Mouse (Mus musculus): Measurements from ENCODE around the gene Vmn1r183. TPM values are rescaled to one million over a fixed set of nuclear protein-coding genes. Genes with fewer than 3 reads are reported as not detected.

The Vmn1r183 gene
- not detected in 2 replicates for polyA plus RNA-seq (2012; rRNA removed; ENCODE audit: low replicate concordance)

DNA sequence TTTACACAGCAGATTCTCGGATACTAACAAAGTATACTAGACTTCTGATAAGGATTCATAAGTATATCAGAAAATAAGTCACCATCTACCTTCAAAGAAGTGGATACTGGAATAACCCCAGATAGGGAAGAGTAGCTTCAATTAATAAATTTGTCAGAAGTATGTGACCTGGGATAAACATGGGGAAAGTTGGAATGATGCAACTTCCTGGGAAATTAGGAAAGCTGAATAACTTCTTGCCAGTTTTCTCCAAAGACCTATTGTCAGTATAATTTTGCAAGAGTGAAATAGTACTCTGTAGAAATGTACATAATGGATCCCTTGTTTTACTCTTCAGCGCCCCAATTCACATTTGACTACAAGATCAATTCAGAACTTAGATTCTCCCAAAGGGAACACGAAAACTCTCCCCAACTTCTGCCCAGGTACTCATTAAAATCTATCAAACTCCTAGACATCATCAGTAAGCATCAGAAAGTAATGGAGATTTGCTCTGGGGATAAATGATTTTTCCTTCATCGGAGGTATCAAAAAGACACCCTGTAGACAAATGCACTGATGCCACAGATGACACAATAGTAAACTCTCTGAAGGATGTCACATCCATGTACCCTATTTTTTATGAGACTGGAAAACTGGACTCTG lies at the start of gene Vmn1r183:
Vmn1r183 (plus strand) TSS at position 595 of the 645 bp plus-strand sequence.

DNA sequence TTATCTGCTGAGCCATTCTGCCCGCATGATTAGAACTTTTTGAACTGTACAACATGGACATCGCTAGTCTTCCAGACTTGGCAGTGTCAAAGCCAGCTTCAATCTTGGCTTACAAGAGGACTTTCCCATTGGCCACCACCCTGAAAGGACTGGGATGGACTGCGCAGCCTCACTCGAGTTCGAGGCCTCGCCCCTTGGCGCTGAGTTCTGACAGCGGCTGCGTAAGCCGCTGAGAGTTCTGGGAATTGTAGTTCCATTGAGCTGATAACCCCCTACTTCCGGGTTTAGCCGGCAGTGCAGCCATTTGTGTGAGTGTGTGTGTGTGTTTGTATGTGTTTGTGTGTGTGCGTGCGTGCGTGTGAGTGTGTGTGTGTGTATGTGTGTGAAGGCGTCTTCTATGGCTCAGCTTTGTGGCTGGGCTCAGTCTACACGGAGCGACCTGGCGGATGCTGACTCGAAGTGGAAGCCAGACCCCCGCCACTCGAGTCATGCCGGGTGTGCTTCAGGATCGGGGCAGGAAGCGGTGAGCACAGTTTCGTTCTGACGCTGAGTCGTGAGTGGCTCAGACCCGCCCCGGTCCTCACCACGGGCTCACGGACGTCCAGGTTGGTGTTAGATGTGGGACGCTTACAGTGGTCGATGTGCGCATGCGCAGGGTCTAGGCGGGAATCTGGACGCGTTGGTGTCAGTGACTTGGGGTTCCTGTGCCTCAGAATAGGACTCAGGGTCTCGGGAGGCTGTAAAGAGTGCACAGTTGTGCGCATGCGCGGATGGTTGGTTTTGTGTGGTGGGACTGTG lies 28.8 kb downstream of the Vmn1r183 start, which contains the start of gene Zfp180:
Zfp180 (plus strand) TSS at position 291 of the 798 bp plus-strand sequence.

DNA sequence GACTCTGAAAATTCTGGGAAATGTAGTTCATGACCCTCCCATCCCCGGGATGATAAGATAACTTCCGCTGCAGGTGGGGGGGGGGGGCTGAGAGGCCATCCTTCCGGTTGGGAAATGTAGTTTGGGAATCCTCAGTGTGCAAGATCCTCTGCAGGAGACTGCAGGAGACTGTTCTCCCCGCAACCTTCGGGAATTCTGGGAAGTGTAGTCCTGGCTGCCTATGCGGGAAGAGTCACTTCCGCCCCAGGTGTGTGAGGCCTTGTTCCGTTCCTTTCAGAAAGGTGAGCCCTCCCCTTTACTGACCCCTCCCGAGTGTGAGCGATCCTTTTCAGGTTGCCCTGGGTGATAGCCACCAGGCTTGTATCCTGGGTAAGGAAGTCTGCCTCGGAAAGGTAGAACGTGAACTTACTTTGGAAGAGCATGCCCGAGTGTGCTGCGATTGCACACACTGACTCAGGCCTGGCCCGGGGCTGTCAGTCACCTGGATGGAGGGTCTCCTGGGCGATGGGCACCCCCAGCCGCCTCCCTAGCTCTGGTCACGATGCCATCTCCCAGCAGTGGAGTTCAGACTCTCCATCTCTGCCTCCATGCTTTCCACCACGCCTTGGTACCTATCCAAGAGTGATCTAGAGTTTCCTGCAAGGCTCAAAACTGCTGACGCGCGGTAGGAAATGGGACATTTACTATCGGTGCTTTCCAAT lies 59.3 kb downstream of the Vmn1r183 start, which contains the start of gene Zfp112:
Zfp112 (plus strand) TSS at position 159 of the 701 bp plus-strand sequence.

Other genes with a start within 250 kb of the Vmn1r183 start
- gene Vmn1r175, start 242.6 kb upstream of the Vmn1r183 start, polyA plus RNA-seq (2012; rRNA removed; ENCODE audit: low replicate concordance): not detected in 2 replicates
- not detected in 2 replicates for gene Vmn1r176, start 215.9 kb upstream of the Vmn1r183 start, polyA plus RNA-seq (2012; rRNA removed; ENCODE audit: low replicate concordance)
- gene Vmn1r177, start 186.8 kb upstream of the Vmn1r183 start, polyA plus RNA-seq (2012; rRNA removed; ENCODE audit: low replicate concordance): not detected in 2 replicates
- gene Vmn1r178, start 161.2 kb upstream of the Vmn1r183 start, polyA plus RNA-seq (2012; rRNA removed; ENCODE audit: low replicate concordance): not detected in 2 replicates
- not detected in 2 replicates for gene Vmn1r179, start 126.3 kb upstream of the Vmn1r183 start, polyA plus RNA-seq (2012; rRNA removed; ENCODE audit: low replicate concordance)
- gene Vmn1r180, start 102.6 kb upstream of the Vmn1r183 start, polyA plus RNA-seq (2012; rRNA removed; ENCODE audit: low replicate concordance): not detected in 2 replicates
- gene Vmn1r181, start 78.6 kb upstream of the Vmn1r183 start, polyA plus RNA-seq (2012; rRNA removed; ENCODE audit: low replicate concordance): not detected in 2 replicates
- gene V1rd19, start 51.6 kb upstream of the Vmn1r183 start, polyA plus RNA-seq (2012; rRNA removed; ENCODE audit: low replicate concordance): not detected in 2 replicates
- gene Zfp180, start 28.7 kb downstream of the Vmn1r183 start, polyA plus RNA-seq (2012; rRNA removed; ENCODE audit: low replicate concordance): 2.8 and 4.6 TPM in 2 replicates
- gene Zfp112, start 59.1 kb downstream of the Vmn1r183 start, polyA plus RNA-seq (2012; rRNA removed; ENCODE audit: low replicate concordance): 0.46 and 1.2 TPM in 2 replicates
- gene Zfp235, start 80.9 kb downstream of the Vmn1r183 start, polyA plus RNA-seq (2012; rRNA removed; ENCODE audit: low replicate concordance): 1.8 and 2.4 TPM in 2 replicates
- 0.08 TPM in 1 of 2 replicates, not detected in the other for gene Zfp114, start 121.8 kb downstream of the Vmn1r183 start, polyA plus RNA-seq (2012; rRNA removed; ENCODE audit: low replicate concordance)
- 0.23 and 0.29 TPM in 2 replicates for gene Zfp111, start 158.2 kb downstream of the Vmn1r183 start, polyA plus RNA-seq (2012; rRNA removed; ENCODE audit: low replicate concordance)
- gene Zfp109, start 184.3 kb downstream of the Vmn1r183 start, polyA plus RNA-seq (2012; rRNA removed; ENCODE audit: low replicate concordance): 0.11 and 0.27 TPM in 2 replicates
- 0.18 and 0.21 TPM in 2 replicates for gene Zfp108, start 201.5 kb downstream of the Vmn1r183 start, polyA plus RNA-seq (2012; rRNA removed; ENCODE audit: low replicate concordance)
- gene Zfp93, start 217.2 kb downstream of the Vmn1r183 start, polyA plus RNA-seq (2012; rRNA removed; ENCODE audit: low replicate concordance): 0.74 and 0.91 TPM in 2 replicates
- 1.0 and 1.4 TPM in 2 replicates for gene Zfp61, start 248.0 kb downstream of the Vmn1r183 start, polyA plus RNA-seq (2012; rRNA removed; ENCODE audit: low replicate concordance)